Mouse (Mus musculus): ENCODE data around the gene Slc35f4.

The Slc35f4 gene

DNA sequence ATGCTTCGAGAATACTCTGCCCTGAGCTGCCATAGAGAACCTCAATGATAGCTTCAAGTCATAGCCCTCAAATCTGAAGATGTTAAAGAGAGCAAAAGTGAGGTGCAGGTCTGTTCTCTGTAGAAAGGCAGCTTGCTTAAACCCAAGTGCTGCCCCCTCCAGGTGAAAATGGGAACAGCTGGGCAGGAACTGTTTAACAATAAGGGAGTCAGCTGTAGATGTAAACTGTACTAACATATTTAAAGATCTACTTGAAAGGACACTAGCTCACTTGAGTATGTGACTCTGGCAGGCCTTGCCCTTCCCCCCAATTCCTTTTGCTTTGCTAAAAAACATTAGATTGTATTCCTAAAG is 177.0 kb downstream of the Slc35f4 start:
- DNase-seq (ENCODE audit: low read depth, low spot score): no peak

DNA sequence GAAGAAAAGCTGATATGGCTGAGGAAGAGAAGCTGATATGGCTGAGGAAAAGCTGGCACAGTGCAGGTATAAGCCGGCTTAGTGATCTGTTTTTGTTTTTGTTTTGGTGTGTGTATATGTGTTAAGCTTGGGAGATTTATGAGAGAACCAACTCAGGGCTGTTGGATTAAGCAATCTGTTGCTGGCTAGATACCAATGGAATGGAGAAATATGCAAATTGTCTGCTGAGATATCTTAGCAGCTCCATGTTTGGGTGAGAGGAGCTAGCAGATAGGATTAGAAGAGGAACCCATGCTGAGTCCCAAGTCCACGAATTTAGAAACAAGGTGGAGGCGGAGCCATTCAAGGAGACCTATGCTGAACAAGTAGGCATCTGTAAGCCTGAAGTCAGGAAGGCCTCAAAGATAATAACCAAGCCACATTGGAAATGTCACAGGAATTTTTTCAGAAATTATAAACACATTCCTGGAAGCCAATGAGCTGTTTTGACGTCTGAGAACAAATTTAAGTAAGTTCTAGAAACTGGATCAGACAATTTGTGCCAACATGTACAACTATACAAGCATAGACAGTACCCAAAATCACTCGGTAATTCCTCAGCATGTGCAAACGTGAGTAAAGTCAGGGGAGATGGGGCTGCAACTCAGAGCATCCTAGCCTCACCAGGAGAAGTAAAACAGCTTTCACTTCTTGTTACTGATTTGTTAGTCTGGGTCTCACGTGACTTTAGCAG is 177.5 kb downstream of the Slc35f4 start:
- no peak for DNase-seq (ENCODE audit: low read depth, low spot score)

DNA sequence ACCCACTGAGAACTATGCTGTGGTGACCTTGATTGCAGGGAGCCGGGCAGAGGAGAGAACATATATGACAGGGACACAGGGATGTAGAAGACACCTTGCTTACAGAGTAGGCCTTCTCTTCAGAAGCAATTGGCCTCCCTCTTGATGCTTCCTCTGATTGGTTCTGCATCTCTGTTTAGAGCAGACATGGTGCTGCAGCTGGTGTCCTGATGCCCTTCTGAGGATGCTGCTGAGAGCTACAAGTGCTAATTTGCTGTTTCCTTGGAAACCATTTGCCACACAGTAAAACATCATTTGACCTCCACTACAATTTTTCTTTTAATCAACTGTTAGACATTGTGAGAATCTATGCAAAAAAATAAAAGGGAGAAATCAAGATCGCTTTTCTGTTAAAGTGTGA is 180.0 kb downstream of the Slc35f4 start:
- no peak for DNase-seq (ENCODE audit: low read depth, low spot score)

DNA sequence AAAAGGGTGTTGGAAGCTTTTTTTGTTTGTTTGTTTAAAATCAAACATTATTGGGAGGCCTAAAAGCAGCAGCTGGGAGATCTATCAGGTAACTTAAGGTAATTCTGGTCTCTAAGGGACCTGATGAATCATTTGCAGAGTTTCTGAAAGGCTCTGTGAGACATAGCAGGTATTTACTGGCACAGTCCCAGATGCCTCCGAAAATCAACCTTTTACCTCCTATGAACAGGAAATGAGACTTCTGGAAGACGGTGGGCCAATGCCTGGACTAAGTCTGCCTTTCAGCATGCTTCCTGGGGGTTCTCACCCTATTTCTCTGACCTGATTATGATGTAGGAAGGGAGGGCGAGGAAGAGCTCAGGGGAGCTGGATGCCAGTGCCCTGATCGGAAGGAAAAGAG is 188.8 kb downstream of the Slc35f4 start:
- DNase-seq (ENCODE audit: low read depth, low spot score): no peak

DNA sequence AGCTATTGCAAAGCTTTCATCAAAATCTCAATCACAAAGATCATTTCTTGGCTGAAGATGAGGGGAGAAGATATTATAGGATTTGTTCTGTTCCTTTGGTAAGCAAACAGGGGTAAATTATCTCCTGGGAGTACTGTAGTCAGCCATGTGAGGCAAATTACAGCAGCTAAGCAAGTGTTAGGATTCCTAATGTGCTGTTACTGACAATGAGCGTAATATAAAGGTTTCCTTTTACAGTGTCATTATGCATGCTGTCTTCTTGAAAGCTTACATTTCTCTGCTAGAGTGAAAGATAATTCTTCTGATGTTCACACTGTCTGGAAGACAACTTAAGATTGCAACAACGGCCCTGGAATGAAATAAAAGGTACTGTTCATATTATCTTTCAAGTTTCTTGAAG is 192.0 kb downstream of the Slc35f4 start:
- no peak for DNase-seq (ENCODE audit: low read depth, low spot score)

DNA sequence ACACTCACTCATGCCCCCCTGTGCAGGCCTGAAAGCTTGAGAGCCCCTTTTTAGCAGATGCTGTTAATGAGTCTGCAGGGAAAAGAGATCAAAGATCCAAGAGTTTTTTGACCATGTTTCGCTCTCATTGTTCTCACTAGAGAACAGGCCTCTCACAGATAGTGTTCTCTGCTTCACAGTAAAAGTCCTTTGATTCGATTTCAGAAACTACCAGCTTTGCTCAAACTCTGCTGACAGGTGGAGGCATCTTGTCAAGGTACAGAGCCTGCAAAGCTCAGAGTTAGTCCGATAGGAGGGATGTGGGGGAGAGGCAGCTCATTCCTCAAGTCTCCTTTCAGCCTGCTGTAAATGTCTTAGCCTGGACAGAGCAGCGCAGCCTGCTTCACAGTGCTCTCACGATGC is 209.4 kb downstream of the Slc35f4 start:
- no peak for DNase-seq (ENCODE audit: low read depth, low spot score)

DNA sequence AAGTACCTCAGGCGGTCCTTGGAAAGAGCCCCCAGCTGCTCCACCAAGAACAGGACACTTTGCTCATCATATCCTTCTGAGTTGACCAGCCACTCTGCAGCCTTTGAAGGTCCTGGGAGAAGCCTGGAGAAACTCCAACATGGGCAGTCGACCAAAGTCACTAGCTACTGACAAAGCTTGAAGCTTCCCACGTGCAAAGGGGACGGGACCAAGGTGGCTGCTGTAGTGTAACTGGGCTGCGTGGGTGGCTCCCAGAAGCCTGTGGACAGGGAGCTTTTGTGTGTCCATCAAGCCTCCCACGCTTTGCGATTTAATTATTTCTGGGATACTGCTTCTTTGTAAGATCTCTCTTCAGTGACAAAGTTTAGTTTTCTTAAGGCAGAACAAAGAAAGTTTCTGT is 211.9 kb downstream of the Slc35f4 start:
- no peak for DNase-seq (ENCODE audit: low read depth, low spot score)

DNA sequence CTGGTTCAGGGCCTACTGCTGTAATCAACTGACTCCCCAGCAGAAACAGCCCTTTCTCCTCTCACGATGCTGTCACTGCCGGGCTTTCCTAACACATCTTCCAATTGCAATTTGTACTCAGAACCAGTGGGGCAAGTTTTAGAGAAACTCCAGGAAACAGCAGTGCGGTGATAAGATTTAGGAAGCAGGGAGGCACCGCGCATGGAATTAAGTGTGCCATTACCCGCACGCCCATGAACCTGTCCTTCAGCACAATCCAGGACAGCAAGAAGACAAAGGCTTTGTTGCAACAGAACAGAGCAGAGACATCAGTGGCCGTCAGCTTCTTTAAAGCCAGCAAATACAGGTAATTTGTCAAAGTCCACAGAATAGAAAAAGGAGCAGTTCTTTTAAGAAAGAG is 212.5 kb downstream of the Slc35f4 start:
- DNase-seq (ENCODE audit: low read depth, low spot score): no peak

DNA sequence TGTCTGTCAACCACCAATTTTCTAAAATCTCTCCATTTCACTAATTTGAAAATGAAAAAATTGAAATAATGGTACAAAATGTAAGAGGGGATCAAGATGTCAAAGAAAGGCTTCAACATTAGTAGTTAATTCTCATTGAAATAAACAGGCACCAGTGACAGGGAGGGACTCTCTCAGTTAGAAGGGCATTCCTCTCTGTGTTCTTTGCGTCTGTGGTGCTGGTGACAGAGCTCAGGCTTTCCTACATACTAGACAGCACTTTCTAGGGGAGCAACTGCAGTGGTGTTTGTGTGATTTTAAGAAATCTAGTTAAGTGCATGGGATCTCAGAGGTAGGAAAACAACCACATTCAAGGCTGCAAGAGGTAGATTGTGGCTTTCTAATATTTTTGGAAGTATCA is 214.3 kb downstream of the Slc35f4 start:
- no peak for DNase-seq (ENCODE audit: low read depth, low spot score)

DNA sequence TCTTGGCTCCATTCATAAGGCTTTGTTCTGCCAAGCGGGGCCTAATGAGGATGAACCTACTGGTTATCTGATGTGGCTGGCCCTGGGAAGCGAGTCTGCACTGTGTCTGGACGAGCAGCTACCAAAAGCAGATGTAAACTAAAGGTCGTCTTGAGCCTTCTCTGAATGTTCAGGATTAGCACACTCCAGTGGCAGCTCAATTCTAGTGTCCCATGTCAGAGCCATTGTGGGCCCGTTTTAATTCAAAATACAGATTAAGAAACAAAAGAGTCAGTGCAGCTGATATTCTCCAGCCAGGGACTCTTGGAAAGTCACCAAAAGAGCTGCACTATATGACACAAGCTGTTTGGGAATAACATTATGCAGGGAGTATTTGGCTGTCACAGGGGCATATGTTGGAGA is 214.8 kb downstream of the Slc35f4 start:
- DNase-seq (ENCODE audit: low read depth, low spot score): no peak

DNA sequence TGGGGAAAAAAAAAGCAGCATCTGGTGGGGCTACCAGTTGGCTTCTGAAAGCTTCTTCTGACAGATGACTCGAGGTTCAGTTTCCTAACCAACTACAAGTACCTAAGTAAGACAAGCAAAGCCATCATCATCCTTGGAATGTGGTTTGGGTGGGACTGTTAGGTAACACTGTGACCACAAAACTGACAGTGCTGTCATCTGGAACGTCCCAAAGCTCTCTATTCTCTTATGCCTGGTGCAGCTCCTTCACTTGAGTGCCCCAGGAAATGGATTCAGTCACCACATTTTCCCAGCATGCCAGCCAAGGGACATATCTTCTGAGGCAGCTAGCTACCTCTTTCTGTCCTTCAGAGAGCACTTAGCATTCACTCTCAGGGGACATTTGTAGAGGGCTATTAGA is 216.2 kb downstream of the Slc35f4 start:
- DNase-seq (ENCODE audit: low read depth, low spot score): no peak

DNA sequence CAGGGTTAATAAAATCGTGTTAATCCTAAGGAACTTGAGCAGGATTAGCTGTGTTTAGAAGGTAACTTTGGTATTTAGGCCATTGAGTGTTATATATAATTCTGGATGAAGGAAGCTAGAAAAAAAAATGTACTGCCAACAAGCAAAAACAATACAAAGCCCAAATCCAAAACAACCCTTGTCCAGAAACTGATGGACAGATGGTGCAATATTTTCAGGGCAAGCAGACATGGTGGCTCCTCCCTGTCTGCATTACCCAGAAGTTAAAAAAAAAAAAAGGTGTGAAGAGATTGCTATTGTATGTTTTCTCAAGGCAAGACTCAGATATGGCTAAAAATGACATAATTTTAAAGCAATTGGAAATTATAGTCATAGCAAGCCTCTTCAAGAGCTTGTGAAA is 217.3 kb downstream of the Slc35f4 start:
- DNase-seq (ENCODE audit: low read depth, low spot score): no peak

DNA sequence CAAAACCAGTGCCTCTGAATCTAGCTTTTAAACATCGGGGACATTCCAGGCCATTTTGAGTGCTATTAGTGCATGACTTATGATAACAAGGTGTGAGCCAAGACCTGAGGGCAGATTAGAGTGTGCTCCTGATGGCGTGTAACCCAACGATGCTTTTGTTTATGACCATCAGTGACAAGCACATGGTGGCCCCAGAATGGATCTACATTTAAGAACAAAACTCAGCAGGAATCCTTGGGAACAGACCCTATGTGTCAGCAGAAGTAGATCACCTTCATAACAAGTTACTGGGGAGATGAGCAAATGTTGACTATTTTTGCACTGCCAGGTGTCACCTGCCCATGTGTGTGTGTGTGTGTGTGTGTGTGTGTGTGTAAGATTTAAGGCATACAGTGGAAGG is 218.0 kb downstream of the Slc35f4 start:
- no peak for DNase-seq (ENCODE audit: low read depth, low spot score)

DNA sequence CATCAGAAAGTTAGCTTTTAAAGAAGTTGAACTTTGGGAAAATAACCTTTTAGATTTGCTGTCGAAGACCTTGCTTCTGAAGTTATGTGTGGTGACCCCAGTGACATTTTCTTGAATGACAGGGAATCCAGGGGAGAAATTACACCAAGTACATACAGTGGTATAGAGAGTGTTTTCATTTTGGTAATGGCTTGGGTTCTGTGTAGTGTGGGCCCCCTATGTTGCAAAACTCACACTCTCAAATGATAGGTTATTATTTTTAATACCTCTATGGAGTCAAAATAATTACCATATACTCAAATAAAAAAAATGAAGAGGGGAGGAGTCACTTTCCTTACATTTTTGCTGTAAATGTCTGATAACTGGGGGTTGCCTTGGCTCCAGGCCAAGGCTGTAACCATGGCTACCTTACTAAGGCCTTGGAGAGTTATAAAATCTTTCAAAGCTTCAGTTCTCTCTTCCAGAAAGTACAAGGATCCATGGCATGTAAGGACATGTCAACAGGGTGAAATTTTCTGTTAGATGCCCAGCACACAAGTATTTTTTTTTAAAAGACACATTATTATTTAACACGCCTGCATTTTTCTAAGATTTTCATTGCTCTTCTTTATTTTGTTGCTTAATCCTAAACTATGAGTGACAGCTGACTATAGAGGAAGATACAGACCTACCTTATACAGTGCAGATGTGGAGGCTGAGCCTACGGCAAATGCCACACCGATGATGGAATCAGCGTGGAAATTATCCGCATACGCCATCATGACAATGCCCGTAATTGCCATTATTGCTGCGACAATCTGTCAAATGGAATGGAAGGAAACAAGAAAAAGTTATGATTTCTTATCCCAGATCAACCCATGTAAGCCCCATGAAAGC is 220.1 kb downstream of the Slc35f4 start:
- no peak for DNase-seq (ENCODE audit: low read depth, low spot score)

DNA sequence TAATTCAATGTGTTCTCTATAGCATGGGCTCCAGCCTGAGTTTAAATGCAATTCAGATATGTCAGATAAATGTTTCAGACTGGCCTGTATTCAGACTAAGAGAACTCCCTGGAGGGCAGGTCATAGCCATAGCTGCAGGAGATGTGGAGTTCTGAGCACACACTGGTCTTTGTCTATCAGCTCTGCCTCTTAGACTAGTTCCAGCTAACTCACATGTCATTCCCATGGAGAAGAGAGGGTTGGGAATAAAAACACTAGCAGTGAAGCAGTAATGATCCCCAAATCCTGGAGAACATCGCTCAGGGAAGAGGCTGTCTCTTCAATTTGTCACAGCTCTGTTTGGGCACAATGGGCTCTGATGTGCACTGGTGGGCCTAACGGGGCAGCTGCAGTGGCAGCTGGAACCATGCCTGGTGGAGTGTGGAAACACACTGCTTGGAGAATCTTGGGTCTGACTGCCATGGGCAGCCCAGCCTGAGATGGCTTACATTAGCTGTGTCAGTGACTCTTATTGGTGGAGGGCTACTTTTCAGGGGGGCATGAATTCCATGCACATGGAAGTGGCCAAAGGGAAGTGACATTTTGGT is 223.5 kb downstream of the Slc35f4 start:
- DNase-seq (ENCODE audit: low read depth, low spot score): no peak

DNA sequence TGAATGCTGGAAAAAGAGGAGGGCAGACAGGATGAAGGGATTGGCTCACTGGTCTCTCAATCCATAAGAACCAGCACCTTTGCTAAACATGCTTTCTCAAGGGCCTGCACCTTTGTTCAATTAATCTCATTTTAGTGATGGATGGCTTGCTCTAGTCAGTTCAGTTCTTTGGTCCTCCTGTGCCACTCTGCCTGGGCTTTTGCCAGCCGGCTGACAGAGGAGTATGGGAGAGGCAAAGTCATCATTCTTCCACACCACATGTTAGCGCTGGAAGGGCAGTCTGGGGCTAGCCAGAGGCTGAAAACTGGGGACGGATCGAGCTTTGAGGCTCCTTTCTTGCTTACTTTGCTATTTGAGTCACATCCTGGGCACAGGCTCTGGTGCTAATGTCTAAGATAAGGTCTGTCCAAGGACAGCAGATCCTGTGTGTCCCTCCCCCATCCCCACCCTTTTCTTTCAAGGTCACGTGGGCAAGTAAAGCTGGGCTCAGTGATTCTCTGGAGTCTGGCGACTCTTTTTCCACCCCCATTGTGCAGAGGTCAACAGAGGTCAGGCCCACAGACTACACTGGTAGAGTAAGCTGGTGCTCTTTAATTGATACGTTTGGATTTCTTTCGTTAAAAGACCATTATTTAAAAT is 224.7 kb downstream of the Slc35f4 start:
- DNase-seq (ENCODE audit: low read depth, low spot score): no peak

DNA sequence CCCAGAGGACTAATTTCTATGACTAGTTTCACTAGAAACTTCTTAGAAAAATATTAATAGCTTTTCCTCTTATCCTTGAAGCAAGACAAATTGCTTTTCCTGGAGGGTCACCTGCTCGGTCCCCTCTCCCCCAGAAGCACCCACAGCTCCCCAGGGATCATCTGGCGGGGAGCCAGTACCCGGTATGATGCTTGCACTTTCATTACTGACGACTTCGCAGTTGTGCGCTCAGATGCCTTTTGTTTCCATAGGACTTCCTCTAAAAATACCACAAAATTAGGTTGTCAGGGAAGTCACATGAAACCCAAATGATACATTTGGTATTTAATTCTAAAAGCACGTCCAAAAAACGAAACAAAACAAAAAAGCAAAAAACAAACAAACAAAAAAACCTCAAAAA is 225.5 kb downstream of the Slc35f4 start:
- no peak for DNase-seq (ENCODE audit: low read depth, low spot score)

DNA sequence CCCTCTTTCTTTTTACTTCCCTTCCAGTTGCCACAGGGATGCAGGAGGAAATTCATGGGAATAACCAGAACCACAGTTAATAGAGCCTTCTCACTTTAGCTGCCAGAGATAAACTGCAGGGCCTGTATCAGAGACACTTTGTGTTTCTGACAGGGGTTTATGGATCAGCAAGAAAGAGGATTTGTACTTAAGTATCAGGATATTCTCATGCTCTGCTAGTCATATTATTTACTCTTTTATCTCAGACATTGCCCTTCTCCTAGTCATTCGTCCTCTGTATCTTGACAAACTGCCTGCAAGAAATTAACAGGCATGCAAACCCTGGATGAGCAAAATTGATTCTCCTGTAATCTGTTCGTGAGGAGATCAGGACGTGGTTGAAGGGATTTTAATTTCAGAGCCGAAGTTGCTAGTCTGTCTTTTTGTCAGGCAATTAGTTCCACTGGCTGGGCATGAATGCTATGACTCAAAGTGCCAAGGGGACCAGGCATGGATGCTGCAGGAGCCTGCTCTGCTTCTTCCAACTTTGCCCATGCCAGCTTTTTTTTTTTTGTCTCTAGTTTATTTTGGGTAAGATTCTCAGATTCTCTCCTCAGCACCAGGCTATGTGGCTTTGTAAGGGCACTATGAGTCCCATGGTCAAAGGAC is 231.9 kb downstream of the Slc35f4 start:
- DNase-seq (ENCODE audit: low read depth, low spot score): no peak

DNA sequence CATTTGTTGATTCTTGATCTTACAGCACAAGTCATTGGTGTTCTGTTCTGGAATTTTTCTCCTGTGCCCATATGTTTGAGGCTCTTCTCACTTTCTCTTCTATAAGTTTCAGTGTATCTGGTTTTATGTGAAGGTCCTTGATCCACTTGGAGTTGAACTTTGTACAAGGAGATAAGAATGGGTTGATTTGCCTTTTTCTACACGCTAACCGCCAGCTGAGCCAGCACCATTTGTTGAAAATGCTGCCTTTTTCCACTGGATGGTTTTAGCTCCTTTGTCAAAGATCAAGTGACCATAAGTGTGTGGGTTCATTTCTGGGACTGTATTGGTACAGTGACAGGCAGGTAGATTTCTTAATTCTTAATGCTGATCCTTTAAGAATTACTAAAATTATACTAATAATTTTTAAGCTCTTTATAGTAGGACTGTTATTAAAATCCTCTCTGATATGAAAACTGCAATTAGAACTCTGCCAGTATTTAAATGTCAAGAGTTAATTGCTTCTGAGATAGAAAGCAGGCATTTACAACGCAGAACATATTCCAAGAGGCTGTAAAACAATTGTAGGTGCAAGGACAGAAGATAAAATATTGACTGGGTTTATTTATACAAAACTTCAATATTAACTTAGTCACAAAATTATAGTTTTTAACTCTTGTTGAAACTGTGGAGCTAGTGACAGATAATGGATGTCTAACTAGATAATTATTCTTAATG is 235.7 kb downstream of the Slc35f4 start:
- no peak for DNase-seq (ENCODE audit: low read depth, low spot score)

DNA sequence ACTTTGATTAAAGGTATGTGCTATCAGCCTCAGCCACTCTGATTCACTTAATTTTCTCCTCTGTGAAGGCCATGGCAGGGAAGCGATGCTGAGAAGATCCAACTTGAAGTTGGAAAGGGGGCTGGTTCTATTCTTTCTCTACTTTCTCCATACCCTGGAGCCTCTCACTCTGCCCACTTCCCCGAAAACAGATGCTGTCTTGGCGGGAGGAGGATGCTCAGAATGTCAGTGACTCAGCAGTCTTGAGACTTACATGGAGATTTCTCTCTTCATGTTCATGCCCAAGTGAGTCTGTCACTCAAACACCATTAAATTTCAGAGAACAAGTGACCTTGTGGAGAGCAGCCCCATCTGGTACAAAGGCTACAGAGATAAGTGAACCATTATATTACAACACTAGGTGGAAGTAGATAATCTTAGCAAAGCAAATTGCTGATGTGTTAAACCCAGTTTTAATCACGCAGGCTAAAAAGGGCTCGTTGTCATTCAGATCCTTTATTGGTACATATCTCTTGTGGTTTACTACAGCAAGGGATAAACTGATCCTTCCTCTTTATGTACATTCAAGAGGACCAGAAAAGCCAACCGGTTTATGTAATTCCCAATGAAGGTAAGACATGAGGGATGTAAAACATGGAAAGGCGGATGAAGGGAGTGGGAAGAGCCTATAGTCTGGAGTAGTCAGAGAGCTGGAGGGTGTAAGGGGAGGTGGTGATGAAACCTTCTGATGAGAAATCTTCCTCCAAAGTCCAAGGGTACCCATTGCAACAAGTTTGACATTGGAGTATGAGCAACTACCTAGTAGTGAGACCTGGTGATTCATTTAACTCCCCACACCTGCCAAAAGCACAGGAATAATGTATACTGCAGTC is 241.8 kb downstream of the Slc35f4 start:
- DNase-seq (ENCODE audit: low read depth, low spot score): no peak
